Mouse (Mus musculus) left cerebral cortex, adult 11 months (tissue): Measurements from ENCODE around the gene Clstn2.
A peak's percentile ranks its signal among the peaks of the same experiment; 100 is the strongest.

Source experiments
- DNase-seq: peaks from one replicate; pipeline ENCODE4 v3.0.0; 2022; ENCODE audit warnings: low spot score

The Clstn2 gene

GRCm38 (mm10) chr9:98032573-98033272 lies at the start of gene Clstn2:
TSS of gene Clstn2 (minus strand) at chr9:98033181.
- peak; percentile 53 for DNase-seq

- no peak for DNase-seq
Observed at GRCm38 (mm10) chr9:98067767-98068166, 34.8 kb upstream of the Clstn2 start.

GRCm38 (mm10) chr9:98061646-98062045 lies 28.7 kb upstream of the Clstn2 start:
- DNase-seq, result no peak

GRCm38 (mm10) chr9:98057291-98057690 lies 24.3 kb upstream of the Clstn2 start:
- no peak for DNase-seq

- no peak for DNase-seq
Observed at GRCm38 (mm10) chr9:98051343-98051742, 18.4 kb upstream of the Clstn2 start.

GRCm38 (mm10) chr9:98033273-98033855 lies 383 bp upstream of the Clstn2 start:
- DNase-seq, result no peak

GRCm38 (mm10) chr9:98031898-98032572 lies 946 bp downstream of the Clstn2 start:
- DNase-seq, result no peak

GRCm38 (mm10) chr9:98030715-98031114 lies 2.3 kb downstream of the Clstn2 start:
- DNase-seq, result no peak

GRCm38 (mm10) chr9:98025548-98025947 lies 7.4 kb downstream of the Clstn2 start:
- DNase-seq, result no peak

- no peak for DNase-seq
Observed at GRCm38 (mm10) chr9:98023069-98023468, 9.9 kb downstream of the Clstn2 start.

GRCm38 (mm10) chr9:98019876-98020275 lies 13.1 kb downstream of the Clstn2 start:
- DNase-seq, result no peak

GRCm38 (mm10) chr9:98018687-98019086 lies 14.3 kb downstream of the Clstn2 start:
- peak; percentile 56 for DNase-seq

- no peak for DNase-seq
Observed at GRCm38 (mm10) chr9:98016576-98016975, 16.4 kb downstream of the Clstn2 start.

- no peak for DNase-seq
Observed at GRCm38 (mm10) chr9:97996349-97996748, 36.6 kb downstream of the Clstn2 start.

GRCm38 (mm10) chr9:97995723-97996122 lies 37.3 kb downstream of the Clstn2 start:
- no peak for DNase-seq

- DNase-seq, result no peak
Observed at GRCm38 (mm10) chr9:97992131-97992530, 40.9 kb downstream of the Clstn2 start.

GRCm38 (mm10) chr9:97977339-97977738 lies 55.6 kb downstream of the Clstn2 start:
- DNase-seq, result no peak

- DNase-seq, result peak; percentile 24
Observed at GRCm38 (mm10) chr9:97974801-97975347, 58.1 kb downstream of the Clstn2 start.

GRCm38 (mm10) chr9:97966691-97967090 lies 66.3 kb downstream of the Clstn2 start:
- no peak for DNase-seq

- no peak for DNase-seq
Observed at GRCm38 (mm10) chr9:97957508-97957907, 75.5 kb downstream of the Clstn2 start.

GRCm38 (mm10) chr9:97956407-97957106 lies 76.4 kb downstream of the Clstn2 start:
- no peak for DNase-seq

GRCm38 (mm10) chr9:97953746-97954359 lies 79.1 kb downstream of the Clstn2 start:
- no peak for DNase-seq
